Mouse (Mus musculus): ENCODE results near the gene Ccp110. TPM values are rescaled to one million over a fixed set of nuclear protein-coding genes. Genes with fewer than 3 reads are reported as not detected.

Gene Ccp110
- polyA plus RNA-seq, 1 experiment from 2014 or later = 19.6 TPM

Other genes with a start within 250 kb of the Ccp110 start
- 0.29 and 0.93 TPM in 2 replicates for gene Itpripl2, start 220.6 kb upstream of the Ccp110 start, polyA plus RNA-seq (2014; fragmentation: Nextera tagmentation; extraction: Ambion mirVana)
- 113 and 127 TPM in 2 replicates for gene Coq7, start 179.2 kb upstream of the Ccp110 start, polyA plus RNA-seq (2014; fragmentation: Nextera tagmentation; extraction: Ambion mirVana)
- gene Tmc7, start 127.8 kb upstream of the Ccp110 start, polyA plus RNA-seq (2014; fragmentation: Nextera tagmentation; extraction: Ambion mirVana) = 7.7 and 8.7 TPM in 2 replicates
- 0.19 and 0.45 TPM in 2 replicates for gene Tmc5, start 115.3 kb upstream of the Ccp110 start, polyA plus RNA-seq (2014; fragmentation: Nextera tagmentation; extraction: Ambion mirVana)
- 248 and 255 TPM in 2 replicates for gene Gde1, start 6.8 kb upstream of the Ccp110 start, polyA plus RNA-seq (2014; fragmentation: Nextera tagmentation; extraction: Ambion mirVana)
- 88.8 and 107 TPM in 2 replicates for gene Vps35l, start 27.7 kb downstream of the Ccp110 start, polyA plus RNA-seq (2014; fragmentation: Nextera tagmentation; extraction: Ambion mirVana)
- gene Iqck, start 143.2 kb downstream of the Ccp110 start, polyA plus RNA-seq (2014; fragmentation: Nextera tagmentation; extraction: Ambion mirVana) = 3.2 and 3.4 TPM in 2 replicates
- 60.9 and 61.6 TPM in 2 replicates for gene Knop1, start 143.7 kb downstream of the Ccp110 start, polyA plus RNA-seq (2014; fragmentation: Nextera tagmentation; extraction: Ambion mirVana)